Mouse (Mus musculus) cortical plate, adult 2 months (tissue): ENCODE results near the gene Dedd. TPM values are rescaled to one million over a fixed set of nuclear protein-coding genes. Genes with fewer than 3 reads are reported as not detected.
A peak's percentile ranks its signal among the peaks of the same experiment; 100 is the strongest.

ENCODE experiments used
- H3K27ac ChIP-seq: fragments of 200-500 bp; 2 replicates; pipeline ENCODE4 v1.5.1; 2012; ENCODE audit warnings: low read length, control low read depth, inconsistent platforms; ENCODE audit not compliant: insufficient read depth
- H3K4me1 ChIP-seq: fragments of 200-500 bp; 2 replicates; pipeline ENCODE4 v1.6.1; 2011; ENCODE audit warnings: low read length; ENCODE audit not compliant: control insufficient read depth, insufficient read depth
- H3K4me3 ChIP-seq: fragments of 200-500 bp; 2 replicates; pipeline ENCODE4 v1.5.1; 2011; ENCODE audit warnings: mild to moderate bottlenecking, low read length, control low read depth; ENCODE audit not compliant: insufficient read depth
- CTCF ChIP-seq: fragments of 200-500 bp; IDR thresholded peaks from 2 replicates; pipeline ENCODE4 v1.5.1; 2011; ENCODE audit warnings: mild to moderate bottlenecking, control low read depth, low read length; ENCODE audit not compliant: insufficient read depth; ENCODE audit errors: extremely low read depth
- POLR2A ChIP-seq: fragments of 200-500 bp; IDR thresholded peaks from 2 replicates; pipeline ENCODE4 v1.6.1; 2011; ENCODE audit warnings: mild to moderate bottlenecking, low read length, control low read depth; ENCODE audit not compliant: insufficient read depth; ENCODE audit errors: extremely low read depth
- polyA plus RNA-seq: library from polyadenylated mRNA; depleted of rRNA; stranded (reverse); fragments of >200 nt; gene quantifications from 2 replicates; pipeline ENCODE4 v1.2.3, GENCODE M21; 2012

Dedd gene
- polyA plus RNA-seq, 1 experiment, result 50.2 TPM

DNA sequence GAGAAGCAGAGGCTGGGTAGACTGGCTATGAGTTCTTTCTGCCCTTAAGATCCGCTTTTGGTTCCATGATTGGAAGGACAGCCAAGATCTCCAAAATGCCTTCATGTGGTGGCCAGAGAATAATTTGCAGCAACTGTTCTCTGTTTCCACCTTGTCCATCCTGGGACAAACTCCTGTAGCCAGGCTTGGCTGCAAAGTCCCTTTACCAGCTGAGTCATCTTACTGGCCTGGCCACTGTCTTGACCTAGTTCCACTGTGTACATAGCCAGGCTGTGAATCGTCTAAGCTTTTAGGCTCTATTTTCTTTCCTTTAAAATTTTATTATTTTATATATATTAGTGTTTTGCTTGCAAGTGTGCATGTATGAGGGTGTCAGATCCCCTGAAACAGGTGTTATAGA is 20.3 kb downstream of the Dedd start:
- Histone ChIP-seq H3K4me1 (peaks cover 5% of the 10 kb centered on the region), H3K4me3 (no peak overlapping the region), H3K27ac (no peak overlapping the region)
- TF ChIP-seq POLR2A (no peak), CTCF (no peak)

DNA sequence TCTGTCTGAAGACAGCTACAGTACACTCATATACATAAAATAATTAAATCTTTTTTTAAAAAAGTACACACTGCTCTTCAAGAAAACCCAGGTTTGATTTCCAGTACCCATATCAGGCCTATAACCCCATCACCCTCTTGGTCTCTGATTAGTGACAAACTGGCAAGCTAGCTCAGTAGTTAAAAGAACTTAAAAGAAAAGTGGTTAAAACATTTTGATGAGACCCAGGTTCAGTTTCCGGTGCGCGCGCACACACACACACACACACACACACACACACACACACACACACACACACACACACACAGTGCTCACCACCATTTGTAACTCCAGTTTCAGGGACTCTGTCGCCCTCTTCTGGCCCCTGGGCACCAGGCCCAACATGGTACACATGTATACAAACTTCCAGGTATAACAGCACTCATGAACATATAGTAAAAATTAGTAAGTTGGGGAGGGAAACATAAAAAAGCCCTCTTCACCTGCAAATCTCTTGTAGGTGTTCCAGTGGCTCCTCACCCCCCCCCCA is 26.9 kb downstream of the Dedd start:
- no peak for TF ChIP-seq POLR2A
- TF ChIP-seq CTCF, result peak; percentile 40
- H3K4me3 ChIP-seq, result no peak overlapping the region
- H3K4me1 ChIP-seq, result no peaks in the 10 kb centered on the region
- no peak overlapping the region for H3K27ac ChIP-seq

DNA sequence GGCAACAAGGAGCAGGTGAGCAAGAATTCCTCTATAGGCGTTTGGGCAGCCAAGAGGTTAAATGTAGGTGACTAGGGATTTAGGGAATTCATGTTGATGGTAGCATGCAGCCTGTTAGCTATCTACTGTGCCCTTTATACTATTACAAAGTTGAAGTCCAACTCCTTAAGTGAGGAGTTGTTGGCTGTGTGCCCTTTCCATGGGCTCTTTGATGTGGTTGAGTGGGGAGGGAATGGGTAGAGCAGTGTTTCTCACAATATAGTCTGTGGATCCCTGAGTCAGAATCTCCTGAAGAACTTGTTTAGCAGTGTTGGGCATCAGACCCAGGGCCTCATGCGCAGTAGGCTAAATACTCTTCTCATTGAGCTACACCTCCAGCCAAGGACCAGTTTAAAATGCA is 27.9 kb downstream of the Dedd start:
- no peak for TF ChIP-seq POLR2A
- no peak for TF ChIP-seq CTCF
- no peak overlapping the region for H3K27ac ChIP-seq
- H3K4me3 ChIP-seq, result no peak overlapping the region
- 0 out of 2 replicates have a peak, but pooled peaks cover 1% of the 10 kb centered on the region for H3K4me1 ChIP-seq

DNA sequence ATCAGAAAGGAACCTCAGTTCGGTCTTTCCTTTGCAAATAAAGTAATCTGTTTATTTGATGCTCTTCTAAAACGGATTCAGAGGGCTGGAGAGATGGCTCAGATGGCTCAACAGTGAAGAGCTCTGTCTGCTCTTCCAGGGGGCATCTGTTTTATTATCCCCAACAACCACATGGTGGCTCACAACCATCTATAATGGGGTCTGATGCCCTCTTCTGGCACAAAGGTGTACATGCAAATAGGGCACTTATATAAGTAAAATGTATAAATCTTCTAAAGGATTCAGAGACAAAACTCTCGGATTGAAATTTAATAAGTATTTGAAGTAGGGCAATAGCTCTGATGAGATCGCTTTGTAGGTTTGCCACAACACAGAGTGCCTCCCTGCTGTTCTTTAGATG is 29.5 kb downstream of the Dedd start:
- Histone ChIP-seq H3K4me1 (0 out of 2 replicates have a peak, but pooled peaks cover 1% of the 10 kb centered on the region), H3K4me3 (no peak overlapping the region), H3K27ac (0 out of 2 replicates have a peak overlapping the region, but pooled peaks have one; percentile 60)
- TF ChIP-seq POLR2A (no peak), CTCF (peak; percentile 49)

DNA sequence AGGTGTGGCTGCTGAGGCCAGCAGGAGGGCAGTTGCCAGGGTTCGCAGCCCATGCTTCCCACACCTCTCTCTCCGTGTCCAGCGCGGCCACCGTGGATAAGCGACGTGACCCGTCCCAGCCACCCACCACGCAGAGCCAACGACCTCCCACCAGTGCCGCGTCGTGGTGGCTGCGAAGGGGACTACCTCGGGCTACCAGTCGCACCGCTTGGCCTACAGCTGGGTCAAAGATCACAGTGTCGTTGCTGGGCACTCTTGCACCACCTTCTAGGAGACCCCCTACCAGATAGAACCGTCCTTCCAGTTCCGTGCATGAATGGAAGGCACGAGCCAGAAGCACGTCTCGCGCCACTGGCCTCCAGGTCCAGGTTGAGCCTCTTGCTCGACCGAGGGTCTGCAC is 31.3 kb downstream of the Dedd start:
- Histone ChIP-seq H3K4me1 (0 out of 2 replicates have a peak, but pooled peaks cover 1% of the 10 kb centered on the region), H3K4me3 (peak overlapping the region; percentile 61), H3K27ac (peak overlapping the region; percentile 53)
- TF ChIP-seq POLR2A (0 out of 2 replicates have a peak, but pooled peaks have one; percentile 7), CTCF (no peak)

DNA sequence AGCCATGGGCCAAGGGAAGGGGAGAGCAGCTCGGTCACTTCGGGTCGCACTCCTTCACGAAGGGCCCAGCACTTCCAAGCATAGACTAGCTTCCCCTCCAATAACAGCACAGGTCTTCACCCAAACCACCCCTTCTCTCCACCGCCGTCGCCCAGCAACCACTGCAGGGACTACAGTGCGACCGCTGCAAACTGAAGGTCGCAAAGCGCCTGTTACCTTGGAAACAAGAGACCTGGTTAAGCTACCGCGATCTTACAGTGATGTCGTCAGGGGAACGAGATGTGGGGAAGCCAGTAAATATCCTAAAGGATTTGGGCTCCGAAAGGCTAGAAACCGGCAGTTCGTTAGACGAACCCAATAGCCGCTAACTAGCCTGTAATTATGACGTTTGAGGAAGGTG is 31.7 kb downstream of the Dedd start, which contains the start of gene Klhdc9:
Klhdc9 (minus strand) TSS at position 143 of the 400 bp plus-strand sequence.
- Histone ChIP-seq H3K27ac (peak within 1 kb of the TSS; percentile 80), H3K4me1 (0 out of 2 replicates have a peak, but pooled peaks cover 1% of the 10 kb centered on the region), H3K4me3 (peak within 1 kb of the TSS; percentile 61)
- TF ChIP-seq POLR2A (peak; percentile 82), CTCF (no peak)

DNA sequence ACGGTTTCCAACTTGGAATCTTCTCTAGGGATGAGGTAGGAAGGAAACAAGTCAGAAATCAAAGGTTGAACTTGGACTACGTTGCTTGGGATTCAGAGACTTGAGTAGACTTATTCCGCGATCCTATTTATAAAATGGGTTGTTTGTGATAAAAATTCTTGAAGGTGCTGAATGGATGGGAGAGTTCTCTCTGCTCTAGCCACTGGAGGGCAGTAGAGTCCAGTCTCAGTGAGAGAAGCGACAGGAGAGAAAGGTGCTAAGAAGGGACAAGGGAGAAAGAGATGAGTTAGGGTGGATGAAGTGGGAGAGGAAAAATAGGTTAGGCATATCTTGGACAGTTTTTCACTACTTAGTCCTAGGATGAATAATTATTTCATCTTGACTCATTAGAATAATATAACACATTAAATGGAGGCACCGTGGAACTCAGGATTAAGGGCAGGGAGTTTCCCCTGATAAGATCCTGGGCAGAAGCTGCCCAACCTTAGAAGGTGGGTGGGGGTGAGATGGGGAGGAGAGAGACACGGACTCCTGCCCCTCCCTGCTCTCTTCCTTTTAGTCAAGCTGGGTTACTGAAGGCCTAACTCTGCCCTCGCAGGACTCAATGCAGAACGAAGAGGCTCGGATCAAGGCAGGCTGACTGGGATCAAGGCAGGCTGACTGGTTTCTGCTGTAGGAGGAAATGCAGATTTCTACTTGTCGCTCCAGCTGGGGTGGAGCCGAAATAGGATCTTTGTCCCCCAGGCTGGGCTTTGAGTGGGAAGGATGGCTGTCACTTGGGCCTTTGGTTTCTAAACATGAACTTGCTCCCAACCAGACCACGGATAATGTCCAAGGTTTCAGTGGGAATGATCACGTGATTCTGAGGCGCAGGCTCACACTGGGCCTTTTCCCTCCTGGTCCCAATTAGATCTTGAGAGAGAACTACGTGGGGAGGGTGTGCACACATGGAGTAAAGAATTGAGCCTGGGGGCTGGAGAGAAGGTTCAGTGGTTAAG is 32.5 kb downstream of the Dedd start:
- TF ChIP-seq POLR2A, result no peak
- TF ChIP-seq CTCF, result peak; percentile 91
- H3K4me3 ChIP-seq, result peak overlapping the region; percentile 61
- H3K4me1 ChIP-seq, result 0 out of 2 replicates have a peak, but pooled peaks cover 1% of the 10 kb centered on the region
- H3K27ac ChIP-seq, result peak overlapping the region; percentile 80

DNA sequence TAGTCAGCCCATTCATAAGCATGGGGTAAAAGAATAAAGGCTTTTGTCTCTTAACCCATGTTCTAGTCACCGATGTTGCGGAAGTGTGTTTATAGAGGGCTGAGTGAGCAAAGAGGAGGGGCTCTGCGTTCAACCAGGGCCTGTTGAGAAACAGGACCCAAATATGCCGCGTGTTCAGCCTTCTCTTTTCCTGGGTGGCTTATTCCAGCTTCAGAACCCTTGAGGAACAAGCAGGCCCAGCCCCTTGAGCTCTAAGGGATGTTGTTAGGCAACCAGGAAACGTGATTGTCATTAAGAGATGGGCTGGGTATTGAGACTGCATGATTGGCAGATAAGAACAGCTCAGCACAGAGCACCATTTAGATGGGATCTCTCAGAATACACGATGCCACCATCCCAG is 37.0 kb downstream of the Dedd start:
- 0 out of 2 replicates have a peak, but pooled peaks cover 1% of the 10 kb centered on the region for H3K4me1 ChIP-seq
- TF ChIP-seq POLR2A, result no peak
- TF ChIP-seq CTCF, result no peak
- H3K27ac ChIP-seq, result no peak overlapping the region
- no peak overlapping the region for H3K4me3 ChIP-seq

DNA sequence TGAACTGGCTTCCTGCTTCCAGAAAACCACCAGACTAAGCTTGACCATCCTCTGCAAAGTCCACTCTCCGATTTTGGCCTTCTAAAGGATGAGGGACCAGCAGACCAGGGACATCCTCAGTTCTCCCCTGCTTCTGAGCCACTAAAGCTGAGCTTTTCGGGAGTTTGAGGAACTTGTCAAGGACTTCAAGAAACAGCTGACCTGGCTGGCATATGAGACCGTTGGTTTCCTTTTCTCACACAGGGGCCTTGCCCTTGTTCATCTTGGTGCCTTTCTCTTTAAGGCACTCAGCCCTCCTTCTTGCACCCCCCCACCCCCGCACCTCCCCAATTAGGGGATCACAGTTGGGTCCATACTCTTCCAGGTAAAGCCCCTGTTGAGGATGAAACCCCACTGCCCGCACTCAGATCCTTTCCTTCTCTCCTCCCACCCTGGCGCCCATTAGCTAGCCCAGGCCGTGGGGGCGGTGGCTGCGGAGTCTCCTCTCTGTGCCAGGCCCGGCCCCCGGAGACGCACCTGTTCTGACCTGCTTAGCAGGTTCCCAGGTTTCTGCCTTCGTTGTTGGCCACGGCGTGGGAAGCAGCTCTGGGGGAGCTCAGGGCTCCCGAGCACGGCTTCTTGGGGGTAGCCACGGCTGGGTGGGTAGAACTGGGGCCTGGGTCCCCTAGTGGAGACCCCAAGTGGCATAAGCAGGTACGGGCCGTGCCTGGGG is 41.1 kb downstream of the Dedd start, which contains the start of gene Nectin4:
Nectin4 (plus strand) TSS at position 255 of the 712 bp plus-strand sequence.
- TF ChIP-seq POLR2A, result no peak
- no peak for TF ChIP-seq CTCF
- H3K27ac ChIP-seq, result no peak within 1 kb of the TSS
- H3K4me3 ChIP-seq, result no peak within 1 kb of the TSS
- H3K4me1 ChIP-seq, result no peaks in the 10 kb centered on the region
